ENCODE assay signal across 8 mouse cellular contexts in genomic region chr16:43303245-43304197, GRCm38 (mm10).
DNase-seq lines count a peak whose midpoint lies in the region; ATAC-seq and TF ChIP-seq lines count a peak whose summit lies in the region.

No protein-coding gene starts in this region.

- H3K27ac ChIP-seq in midbrain, postnatal 0 days (ENCODE audit: low read depth, low read length): no peak overlapping the region
- H3K27ac ChIP-seq in midbrain, embryonic 16.5 days (ENCODE audit: low read length): no peak overlapping the region
- H3K27ac ChIP-seq in intestine, embryonic 16.5 days (ENCODE audit: low read length): no peak overlapping the region

- H3K4me3 ChIP-seq in midbrain, postnatal 0 days (ENCODE audit: low read depth, low read length): no peak overlapping the region
- H3K4me3 ChIP-seq in midbrain, embryonic 16.5 days (ENCODE audit: low read depth, low read length): no peak overlapping the region
- no peak overlapping the region for H3K4me3 ChIP-seq in intestine, embryonic 16.5 days (ENCODE audit: low read length)

- TF ChIP-seq POLR2A in brain, embryonic 14.5 days (IDR thresholded peaks at IDR 0.05; ENCODE audit: borderline replicate concordance, extremely low read depth, insufficient read depth, insufficient read length, poor library complexity, severe bottlenecking): no peak

- H3K36me3 ChIP-seq in midbrain, postnatal 0 days (ENCODE audit: insufficient read depth, low read length): no peaks in the 10 kb centered on the region
- H3K36me3 ChIP-seq in midbrain, embryonic 16.5 days (ENCODE audit: control insufficient read depth, insufficient read depth, low read length): no peaks in the 10 kb centered on the region
- H3K36me3 ChIP-seq in intestine, embryonic 16.5 days (ENCODE audit: control insufficient read depth, insufficient read depth, low read length): no peaks in the 10 kb centered on the region

- H3K27me3 ChIP-seq in midbrain, postnatal 0 days (ENCODE audit: insufficient read depth, low read length): no peaks in the 10 kb centered on the region
- H3K27me3 ChIP-seq in midbrain, embryonic 16.5 days (ENCODE audit: control insufficient read depth, insufficient read depth, low read depth, low read length): no peaks in the 10 kb centered on the region
- no peaks in the 10 kb centered on the region for H3K27me3 ChIP-seq in intestine, embryonic 16.5 days (replicated peaks; ENCODE audit: control insufficient read depth, insufficient read depth, low read length)

- no peak overlapping the region for H3K4me2 ChIP-seq in midbrain, postnatal 0 days (ENCODE audit: low read depth, low read length, poor library complexity, severe bottlenecking)
- H3K4me2 ChIP-seq in midbrain, embryonic 16.5 days (ENCODE audit: low read length): no peak overlapping the region
- H3K4me2 ChIP-seq in intestine, embryonic 16.5 days (ENCODE audit: low read depth, low read length): no peak overlapping the region

- TF ChIP-seq CTCF in midbrain, postnatal 0 days (IDR thresholded peaks at IDR 0.05): no peak
- TF ChIP-seq CTCF in brain, embryonic 14.5 days (IDR thresholded peaks at IDR 0.05; ENCODE audit: borderline replicate concordance, extremely low read depth, insufficient read depth, insufficient read length): no peak

- no peaks in the 10 kb centered on the region for H3K4me1 ChIP-seq in midbrain, postnatal 0 days (ENCODE audit: insufficient read depth, low read length)
- H3K4me1 ChIP-seq in midbrain, embryonic 16.5 days (ENCODE audit: control insufficient read depth, insufficient read depth, low read length): no peaks in the 10 kb centered on the region
- H3K4me1 ChIP-seq in intestine, embryonic 16.5 days (ENCODE audit: control insufficient read depth, insufficient read depth, low read length): peaks cover 3% of the 10 kb centered on the region

- ATAC-seq in midbrain, postnatal 0 days (ENCODE audit: low FRiP score): no peak
- no peak for ATAC-seq in midbrain, embryonic 16.5 days
- ATAC-seq in intestine, embryonic 16.5 days: peak; percentile 23; the same call in 1 of the 2 replicates

- H3K9ac ChIP-seq in midbrain, postnatal 0 days (replicated peaks; ENCODE audit: low read length, poor library complexity, severe bottlenecking): no peak overlapping the region
- no peak overlapping the region for H3K9ac ChIP-seq in midbrain, embryonic 16.5 days (ENCODE audit: low read depth, low read length)
- no peak overlapping the region for H3K9ac ChIP-seq in intestine, embryonic 16.5 days (ENCODE audit: low read depth, low read length)

- 78% methylated on average over 9 of the region's 9 CpGs for WGBS in midbrain, postnatal 0 days
- 76% methylated on average over 9 of the region's 9 CpGs for WGBS in midbrain, embryonic 16.5 days
- 53% methylated on average over 9 of the region's 9 CpGs for WGBS in intestine, embryonic 16.5 days

- H3K9me3 ChIP-seq in midbrain, postnatal 0 days (ENCODE audit: low read length): no peaks in the 10 kb centered on the region
- H3K9me3 ChIP-seq in midbrain, embryonic 16.5 days (replicated peaks; ENCODE audit: control insufficient read depth, low read length, poor library complexity, severe bottlenecking): no peaks in the 10 kb centered on the region
- H3K9me3 ChIP-seq in intestine, embryonic 16.5 days (ENCODE audit: control insufficient read depth, low read length): no peaks in the 10 kb centered on the region

- DNase-seq in midbrain, postnatal 0 days (ENCODE audit: low spot score): peak; percentile 12
- DNase-seq in brain, embryonic 14.5 days (ENCODE audit: low read depth): peak; percentile 66
- peak; percentile 44 to 55 for DNase-seq in gastrocnemius, adult 8-10 months (ENCODE audit: low spot score in 2 of 2)
- DNase-seq in lung, postnatal 25 days (ENCODE audit: low spot score): peak; percentile 41
- DNase-seq in thymus, postnatal 10 days (ENCODE audit: low spot score in 2 of 2): no peak
- no peak for DNase-seq in yolk sac, embryonic 10.5 days (ENCODE audit: low spot score)

Comparison
In these comparisons a context has a peak if more than half of its experiments do, and no peak if none do; other contexts are left out.
1. DNase-seq: peak in midbrain, postnatal 0 days (single experiment), brain, embryonic 14.5 days (single experiment), gastrocnemius, adult 8-10 months (2 of 2) and lung, postnatal 25 days (single experiment); none in thymus, postnatal 10 days (0 of 2) and yolk sac, embryonic 10.5 days (single experiment).